Mouse (Mus musculus) heart, adult 8-10 months (tissue): ENCODE results near the gene Cacna1f. TPM values are rescaled to one million over a fixed set of nuclear protein-coding genes. Genes with fewer than 3 reads are reported as not detected.

Source experiments
- DNase-seq: peaks from one replicate; pipeline ENCODE4 v3.0.0; 2022; ENCODE audit warnings: low spot score
- total RNA-seq, 4 experiments: library from RNA; stranded (reverse); gene quantifications; 2 replicates each; pipeline ENCODE4 v1.2.4; 2022

Gene Cacna1f
- total RNA-seq, 4 experiments from 2014 or later: not detected

DNA sequence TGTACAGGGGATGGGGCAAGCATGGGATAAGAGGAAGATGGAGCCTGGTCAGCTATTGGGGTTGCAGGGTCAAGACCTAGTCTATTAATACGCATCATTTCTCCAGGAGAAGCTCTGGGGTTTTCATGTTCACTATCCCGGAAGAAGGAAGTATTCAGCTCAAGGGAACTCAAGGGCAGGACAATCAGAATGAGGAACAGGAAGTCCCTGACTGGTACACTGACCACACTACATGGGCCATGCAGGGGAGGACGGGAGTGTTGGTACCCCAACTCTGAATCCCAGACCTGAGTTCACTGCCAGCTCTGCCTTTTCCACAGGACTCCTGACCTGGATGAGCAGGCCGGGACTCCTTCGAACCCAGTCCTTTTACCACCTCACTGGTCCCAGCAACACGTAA lies 25.7 kb downstream of the Cacna1f start:
- DNase-seq: no peak

DNA sequence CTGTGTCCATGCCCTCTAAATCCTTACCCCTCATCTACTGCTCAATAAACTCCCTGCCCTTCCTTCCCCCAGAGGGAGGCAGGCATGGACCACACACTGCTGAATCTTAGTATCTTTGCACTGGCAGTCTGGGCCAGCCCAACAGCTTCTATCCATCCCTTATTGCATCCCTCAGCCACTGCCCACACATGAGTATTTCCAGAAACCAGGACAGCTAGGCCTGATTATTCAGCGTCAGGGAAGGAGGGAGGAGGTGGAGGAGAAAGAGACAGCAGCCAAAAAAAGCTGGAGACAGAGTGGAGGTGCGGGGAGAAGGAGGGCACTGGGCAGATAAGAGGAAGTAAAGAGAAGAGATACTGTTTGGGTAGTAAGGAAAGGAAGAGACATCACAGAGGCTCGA lies 28.2 kb downstream of the Cacna1f start:
- no peak for DNase-seq

DNA sequence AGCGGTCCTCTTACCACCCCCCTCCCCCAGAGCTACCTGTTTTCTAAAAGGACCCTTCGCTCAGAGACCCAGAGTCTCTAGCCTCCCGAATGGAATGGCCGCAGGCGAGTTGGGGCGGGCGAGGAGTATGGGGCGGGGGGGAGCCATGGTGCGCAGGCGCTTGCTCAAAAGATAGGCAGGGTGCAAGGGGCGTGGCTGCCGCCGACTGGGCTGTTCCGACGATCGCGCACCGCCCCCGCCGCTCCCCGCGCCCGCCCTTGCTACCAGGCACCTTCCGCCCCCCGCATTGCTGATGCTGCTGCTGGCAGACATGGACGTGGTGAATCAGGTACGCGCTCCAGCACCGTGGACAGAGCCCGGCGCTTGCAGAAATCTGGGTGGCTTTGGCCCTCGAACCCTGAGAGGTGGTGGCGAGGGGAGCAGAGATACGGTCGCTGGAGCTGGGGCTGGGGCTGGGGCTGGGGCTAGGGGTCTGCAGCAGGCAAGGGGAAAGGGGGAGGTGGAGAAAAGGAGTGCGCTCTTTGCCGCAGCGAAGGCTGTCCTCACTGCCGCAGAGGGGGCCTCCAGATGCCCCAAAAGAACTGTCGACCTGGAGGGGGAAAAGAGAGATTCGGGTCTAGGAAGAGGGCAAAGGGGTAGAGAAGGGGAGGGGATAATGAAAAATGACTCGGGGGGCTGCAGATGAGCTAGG lies 31.7 kb downstream of the Cacna1f start, which contains the start of gene Syp:
Gene Syp (plus strand): TSS at position 71 of the 691 bp plus-strand sequence.
- DNase-seq: peak; percentile 40

DNA sequence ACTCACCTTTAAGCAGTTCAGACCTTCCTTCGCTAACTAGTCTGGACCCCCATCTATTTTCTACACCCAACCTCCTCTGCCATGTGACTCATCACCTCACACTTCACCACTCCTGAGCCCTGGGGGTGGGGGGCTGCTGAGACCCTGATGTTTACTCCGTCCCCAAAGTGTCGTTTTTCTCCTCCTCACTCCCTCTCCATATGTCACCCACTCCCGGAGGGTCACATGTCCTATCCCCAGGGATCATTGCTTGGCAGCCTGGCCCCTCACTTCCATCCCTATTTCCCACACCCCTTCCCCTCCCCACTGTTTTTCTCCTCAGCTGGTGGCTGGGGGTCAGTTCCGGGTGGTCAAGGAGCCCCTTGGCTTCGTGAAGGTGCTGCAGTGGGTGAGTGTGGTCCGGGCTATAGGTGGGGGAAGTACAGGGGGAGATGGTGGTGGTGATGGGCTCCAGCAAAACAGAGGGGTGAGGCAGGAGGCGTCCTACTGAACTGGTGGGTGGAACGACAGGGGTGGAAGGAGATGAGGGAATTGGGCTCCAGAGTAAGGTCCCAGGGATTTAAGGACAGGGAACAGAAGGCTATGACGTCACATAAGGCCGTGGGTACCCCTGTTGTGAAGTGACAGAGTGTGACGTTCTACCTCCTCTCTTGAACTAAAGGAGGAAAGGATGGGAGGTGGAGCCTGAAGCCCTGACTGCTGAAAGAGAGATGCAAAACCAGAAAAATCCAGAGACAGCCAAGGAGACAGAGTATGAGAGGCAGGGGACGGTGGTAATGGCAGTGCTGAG lies 32.8 kb downstream of the Cacna1f start:
- no peak for DNase-seq

DNA sequence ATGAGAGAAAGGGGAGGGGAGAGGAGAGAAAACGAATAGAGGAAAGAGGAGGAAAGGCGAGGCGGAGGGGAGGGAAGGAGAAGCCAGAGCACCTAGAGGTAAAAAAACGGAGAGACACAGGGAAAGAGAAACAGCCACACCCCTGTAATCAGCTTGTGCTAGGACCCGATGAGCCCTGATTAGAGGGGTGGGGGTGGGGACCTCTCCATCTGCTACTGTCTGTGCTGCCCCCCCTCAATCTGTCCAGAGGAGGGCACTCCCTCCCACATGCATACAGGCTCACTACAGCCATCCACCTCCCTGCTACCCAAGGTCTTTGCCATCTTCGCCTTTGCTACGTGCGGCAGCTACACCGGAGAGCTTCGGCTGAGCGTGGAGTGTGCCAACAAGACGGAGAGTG lies 33.9 kb downstream of the Cacna1f start:
- no peak for DNase-seq

DNA sequence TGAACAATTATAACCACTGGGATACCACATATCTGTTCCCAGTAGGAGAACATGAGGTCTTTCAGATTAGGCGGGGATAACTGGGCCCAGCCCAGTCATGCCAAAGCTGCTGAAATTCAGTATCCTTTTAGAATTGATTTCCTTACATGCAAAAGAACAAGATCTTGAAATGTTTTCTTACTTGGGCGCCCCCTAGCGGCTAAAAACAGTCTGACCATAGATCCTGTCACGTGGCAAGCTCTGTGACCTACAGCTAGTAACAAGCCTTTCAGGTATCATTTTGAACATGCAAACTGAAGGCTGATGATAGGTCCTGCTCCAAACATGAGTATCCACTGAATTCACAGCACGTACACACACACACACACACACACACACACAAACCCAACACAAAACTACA lies 38.5 kb downstream of the Cacna1f start:
- DNase-seq: peak; percentile 78

DNA sequence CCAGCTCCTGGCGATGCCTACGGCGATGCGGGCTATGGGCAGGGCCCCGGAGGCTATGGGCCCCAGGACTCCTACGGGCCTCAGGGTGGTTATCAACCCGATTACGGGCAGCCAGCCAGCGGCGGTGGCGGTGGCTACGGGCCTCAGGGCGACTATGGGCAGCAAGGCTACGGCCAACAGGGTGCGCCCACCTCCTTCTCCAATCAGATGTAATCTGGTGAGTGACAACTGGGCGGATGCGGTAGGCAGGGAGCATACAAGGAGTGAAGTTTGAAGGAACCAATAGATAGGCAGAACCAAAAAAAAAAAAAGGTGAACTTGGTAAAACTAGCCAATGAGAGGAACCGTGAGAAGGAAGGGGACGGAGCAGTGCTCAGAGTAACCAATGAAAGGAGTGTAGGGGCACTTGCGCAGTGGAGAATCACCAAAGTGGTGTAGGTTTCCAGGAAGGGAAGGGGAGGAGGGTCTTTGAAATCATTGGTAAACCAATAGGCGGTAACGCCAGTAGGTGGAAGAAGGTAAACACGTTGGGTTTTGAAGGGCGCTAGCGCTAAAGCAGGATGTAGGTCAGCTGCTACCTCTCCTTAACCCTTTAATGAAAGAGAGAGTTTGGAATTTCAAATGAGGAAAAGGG lies 41.9 kb downstream of the Cacna1f start:
- peak; percentile 92 for DNase-seq

DNA sequence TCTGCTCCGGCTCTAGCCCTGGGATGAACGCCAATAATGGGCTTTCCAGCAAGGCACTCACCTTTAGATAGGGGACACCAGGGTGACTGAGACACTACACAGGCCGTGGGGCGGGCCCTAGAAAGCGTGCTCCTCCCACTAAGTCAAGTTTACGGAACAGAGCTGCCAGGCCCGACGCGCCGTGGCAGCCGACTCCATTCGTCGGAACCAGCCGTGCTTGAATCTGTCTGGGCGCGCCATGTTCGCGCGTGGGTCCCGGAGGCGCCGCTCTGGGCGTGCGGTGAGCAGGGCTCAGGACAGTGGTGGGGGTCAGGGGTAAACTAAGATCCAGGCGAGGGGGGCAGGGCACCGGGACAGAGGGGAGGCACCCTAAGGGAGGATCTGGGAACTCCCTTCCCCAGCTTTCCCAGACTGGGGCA lies 50.3 kb downstream of the Cacna1f start, which contains the start of gene Prickle3:
Gene Prickle3 (plus strand): TSS at position 40 of the 419 bp plus-strand sequence.
- DNase-seq: peak; percentile 64

DNA sequence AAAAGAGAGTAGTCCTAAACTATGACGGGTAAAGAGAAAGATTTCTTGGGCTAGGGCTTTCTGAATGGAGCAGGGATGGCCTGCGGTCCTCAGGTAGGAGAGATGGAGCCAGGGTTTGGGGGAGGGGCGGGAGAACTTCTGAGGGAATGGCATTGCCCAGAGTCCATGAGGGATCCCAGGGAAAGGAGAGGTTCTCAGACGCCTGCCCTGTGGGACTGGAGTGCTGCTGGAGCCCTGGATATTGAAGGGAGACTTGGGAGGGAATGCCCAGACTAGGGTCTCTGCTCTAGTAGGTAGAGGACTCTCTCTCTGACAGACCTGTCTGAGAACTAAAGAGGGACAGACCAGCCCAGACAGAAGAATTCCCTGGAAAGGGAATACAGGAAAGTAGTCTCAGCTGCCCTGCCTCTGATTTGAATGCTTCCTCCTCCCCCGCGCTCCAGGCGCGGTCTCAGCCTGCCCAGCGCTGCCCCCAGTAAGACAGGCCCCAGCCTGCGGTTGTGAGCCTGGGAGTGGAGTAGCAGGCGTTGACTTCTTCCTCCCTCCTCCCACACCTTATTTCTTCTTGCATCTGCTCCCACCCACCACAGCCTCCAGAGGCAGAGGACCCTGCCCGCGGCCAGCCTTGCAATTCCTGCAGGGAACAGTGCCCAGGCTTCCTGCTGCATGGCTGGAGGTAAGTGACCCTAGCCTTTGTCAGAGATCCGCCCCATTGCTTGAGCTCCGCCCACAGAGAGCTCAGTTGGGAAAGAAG lies 51.3 kb downstream of the Cacna1f start:
- peak; percentile 74 for DNase-seq

DNA sequence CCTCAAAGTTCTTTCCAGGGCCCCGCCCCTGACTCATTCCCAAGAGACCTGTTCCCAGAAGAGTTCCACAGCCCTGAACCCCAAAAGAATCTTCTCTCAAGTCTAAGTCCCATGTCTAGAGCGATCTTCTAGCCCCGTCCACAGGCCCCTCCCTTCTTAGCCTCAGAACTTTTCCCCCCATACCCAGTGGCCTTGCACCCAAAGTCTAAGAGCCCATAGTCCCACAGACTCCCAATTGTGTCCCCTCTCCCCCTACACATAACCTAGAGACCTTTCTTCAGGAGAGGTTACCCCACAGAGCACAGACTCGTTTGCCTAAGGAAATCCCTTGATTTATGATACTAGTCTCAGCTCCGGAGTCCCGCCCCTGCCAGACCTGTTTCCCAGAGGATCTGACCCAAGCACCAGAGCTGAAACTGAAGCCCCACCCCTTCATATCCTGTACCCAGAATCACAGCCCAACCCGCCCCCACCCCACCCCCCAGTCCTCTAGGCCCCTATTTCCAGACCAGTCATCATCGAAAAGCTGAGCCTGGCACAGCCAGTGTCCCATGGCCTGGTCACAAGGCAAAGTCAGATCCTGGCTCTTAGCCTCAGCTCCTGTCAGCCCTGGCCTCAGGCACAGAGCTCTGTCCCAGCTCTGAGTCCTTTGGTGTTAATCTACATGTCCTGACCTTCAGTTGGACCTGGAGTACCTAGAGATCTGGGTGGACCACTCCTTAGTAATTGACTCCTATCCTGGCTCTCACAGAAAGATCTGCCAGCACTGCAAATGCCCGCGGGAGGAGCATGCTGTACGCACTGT lies 52.1 kb downstream of the Cacna1f start:
- peak; percentile 56 for DNase-seq

DNA sequence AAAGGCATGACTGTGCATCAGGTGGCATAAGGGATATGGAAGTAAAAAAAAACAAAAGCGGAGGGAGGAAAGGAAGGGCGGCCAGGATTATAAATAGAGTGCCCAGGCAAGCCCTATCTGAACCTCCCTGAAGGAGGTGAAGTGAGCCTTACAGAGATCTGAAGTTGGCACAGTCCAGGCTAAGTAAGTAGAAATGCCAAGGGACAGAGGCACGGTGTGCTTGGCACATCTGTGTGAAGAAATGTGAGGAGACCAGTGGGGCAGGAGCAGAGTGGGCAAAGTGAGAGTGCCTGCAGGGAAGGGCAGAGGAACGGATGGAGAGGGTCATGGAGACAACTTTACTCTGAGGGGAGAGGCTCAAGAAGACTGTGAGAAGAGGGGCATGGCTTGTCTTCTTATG lies 54.2 kb downstream of the Cacna1f start:
- DNase-seq: no peak

DNA sequence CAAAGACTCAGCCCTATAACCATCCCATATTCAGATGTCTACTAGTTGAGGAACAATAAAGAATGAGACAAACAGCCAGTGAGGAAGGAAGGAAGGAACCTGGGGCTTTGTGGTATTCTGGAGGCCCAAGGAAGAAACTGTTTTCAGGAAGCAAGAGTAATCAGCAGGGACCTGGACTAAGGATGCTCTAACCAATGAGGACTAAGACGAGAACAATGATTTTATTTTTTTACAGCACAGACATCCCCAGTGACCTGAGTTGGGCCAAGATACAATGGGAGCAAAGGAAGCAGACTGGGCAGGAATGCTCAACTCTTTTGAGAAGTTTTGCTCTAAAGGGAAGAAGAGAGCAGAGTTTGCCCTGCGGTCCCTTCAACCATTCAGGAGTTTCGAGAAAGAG lies 56.1 kb downstream of the Cacna1f start:
- DNase-seq: peak; percentile 37

DNA sequence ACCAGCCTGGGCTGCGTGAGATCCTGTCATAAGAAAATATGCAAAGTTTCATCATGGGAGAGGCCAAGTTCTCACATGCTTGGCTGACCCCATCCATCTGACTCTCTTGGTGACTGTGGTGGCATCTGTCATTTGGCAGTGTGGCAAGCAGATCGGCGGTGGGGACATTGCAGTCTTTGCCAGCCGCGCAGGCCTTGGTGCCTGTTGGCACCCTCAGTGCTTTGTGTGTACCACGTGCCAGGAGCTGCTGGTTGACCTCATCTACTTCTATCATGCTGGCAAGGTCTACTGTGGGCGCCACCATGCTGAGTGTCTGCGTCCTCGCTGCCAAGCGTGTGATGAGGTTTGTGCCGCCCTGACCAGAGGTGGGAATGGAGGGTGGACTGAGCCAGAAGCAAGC lies 57.9 kb downstream of the Cacna1f start:
- DNase-seq: peak; percentile 41

DNA sequence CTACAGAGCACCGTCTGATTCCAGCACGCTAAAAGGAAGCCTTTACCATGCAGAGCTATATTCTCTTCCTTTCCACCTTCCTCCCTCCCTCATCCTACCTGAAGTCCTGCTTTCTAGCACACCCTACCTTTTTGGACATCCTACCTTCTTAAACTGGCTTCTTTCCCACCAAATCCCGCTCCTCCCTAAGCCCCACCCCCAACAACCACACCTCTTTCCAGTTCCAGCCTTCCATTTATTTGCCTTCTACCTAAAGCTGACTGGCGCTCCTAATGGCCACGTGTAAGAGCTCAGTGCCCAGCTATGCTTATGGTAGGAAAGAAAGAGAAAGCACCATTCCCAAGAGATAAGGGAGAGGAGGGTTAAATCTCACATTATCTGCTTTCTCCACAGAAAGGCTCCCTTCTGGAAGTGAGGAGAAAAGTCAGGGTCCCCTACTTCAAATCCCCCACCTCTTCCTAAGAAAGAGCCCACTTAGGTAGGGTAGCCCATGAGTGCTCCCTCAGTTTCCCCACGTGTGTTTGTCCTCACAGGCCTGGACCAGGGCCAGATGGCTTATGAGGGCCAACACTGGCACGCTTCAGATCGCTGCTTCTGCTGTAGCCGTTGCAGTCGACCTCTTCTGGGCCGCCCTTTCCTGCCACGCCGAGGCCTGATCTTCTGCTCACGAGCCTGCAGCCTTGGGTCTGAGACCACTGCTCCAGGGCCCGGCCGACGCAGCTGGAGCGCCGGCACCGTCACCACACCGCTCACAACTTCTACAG lies 59.0 kb downstream of the Cacna1f start:
- no peak for DNase-seq

DNA sequence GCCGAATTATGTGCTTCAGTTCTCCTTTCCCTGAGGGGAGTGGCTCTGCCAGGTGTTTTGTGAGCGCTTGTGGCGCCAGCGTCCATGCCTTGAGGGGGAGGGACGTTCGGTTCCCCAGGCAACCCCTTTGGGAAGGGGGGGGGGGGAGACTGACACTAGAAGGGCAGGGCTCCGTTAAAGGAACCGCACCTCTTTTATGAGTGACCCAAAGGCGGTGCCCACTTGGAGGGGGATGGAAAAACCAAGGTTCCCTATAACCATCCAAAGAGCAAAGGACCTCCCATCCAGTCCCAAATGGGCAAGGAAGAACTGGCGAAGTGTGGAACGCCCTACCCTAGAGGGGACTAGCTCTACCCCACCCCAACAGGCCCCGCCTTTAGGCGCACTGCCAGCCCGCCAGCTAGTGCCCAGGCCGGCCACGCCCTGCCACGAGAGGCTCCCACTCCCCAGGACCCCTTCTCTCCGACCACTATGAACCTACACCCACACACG lies 63.6 kb downstream of the Cacna1f start:
- peak; percentile 67 for DNase-seq

DNA sequence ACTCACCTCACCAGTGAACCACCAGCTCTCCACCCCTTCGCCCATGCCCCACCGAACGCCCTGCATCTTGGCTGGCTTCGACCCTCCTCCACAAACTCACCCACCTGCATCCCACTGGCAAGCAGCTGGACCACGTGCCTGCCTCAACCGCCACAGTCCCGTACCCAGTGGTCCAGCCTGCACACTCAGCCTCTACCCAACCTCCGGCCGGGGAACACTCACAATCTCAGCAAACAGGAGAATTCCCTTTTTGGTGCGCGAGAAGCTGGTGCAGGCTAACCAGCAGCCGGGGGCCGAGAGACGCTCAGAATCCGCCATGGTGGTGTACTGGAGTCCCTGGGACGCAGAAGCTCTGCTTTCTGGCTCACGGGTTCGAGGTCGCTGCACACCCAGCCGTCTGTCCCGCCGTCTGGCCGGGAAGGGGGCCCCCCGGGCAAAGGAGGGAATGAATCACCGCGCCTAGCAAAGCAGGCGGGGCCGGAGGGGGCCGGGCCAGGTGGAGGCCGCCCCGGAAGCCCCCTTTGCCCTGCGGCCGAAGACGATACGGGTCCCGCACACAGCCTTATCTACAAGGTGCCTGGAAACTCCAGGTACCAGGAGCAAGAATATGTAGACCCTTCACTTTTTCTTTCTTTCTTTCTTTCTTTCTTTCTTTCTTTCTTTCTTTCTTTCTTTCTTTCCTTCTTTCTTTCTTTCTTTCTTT lies 64.2 kb downstream of the Cacna1f start, which contains the start of gene Plp2:
Gene Plp2 (minus strand): TSS at position 470 of the 703 bp plus-strand sequence.
- peak; percentile 24 for DNase-seq

DNA sequence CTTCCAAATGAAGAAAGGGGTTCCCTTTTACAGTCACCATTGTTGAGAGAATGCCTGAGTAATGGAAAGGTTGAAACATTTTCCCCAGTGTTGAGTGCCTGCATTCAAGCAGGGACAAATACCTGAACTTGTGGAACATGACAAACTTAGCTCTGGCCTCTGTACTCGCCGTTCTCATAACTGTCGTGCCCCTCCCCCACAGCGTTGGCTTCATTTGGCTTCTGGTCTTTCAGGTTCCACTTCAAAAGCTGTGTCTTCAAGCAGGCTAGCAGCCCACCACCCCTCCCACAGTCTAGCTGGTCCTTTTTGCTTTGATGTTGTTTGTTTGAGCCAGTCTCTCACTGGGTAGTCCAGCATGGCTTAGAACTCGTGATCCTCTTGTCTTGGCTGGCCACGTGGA lies 65.9 kb downstream of the Cacna1f start:
- DNase-seq: no peak

DNA sequence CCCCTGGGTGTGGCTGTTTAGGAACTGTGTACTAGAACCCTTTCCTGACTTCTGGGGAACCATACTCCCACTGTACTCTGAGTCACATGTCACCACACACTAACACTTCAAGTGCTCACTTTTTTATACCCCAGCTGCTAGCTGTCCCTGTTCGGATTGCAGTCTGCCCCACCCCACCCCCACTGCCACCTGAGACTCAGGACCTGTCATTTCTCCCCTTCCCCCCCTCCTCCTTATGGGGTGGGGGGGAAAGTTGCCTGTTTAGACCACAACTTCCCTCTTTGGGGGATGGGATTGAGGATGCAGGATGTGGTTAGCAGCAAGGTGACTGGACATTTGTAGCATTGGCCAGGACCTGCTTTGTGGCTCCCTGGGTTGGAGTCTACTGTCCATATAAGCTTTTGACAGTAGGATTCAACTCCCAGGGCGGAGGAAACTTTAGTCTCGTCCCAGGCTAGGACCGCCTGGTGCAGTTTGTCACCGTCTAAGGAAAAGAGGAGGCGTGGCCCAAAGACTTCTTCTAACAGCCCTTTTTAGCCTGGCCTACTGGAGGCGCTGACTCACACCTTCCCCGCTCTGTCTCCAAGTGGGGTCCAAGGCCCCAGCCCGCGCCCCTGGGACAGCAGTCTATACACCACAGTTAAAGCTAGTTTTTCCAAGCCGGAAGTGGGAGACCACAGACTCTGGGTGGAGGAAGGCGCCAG lies 66.8 kb downstream of the Cacna1f start:
- DNase-seq: no peak
